Mouse (Mus musculus) midbrain, embryonic 16.5 days (tissue): Measurements from ENCODE around the gene Hoxa13. TPM values are rescaled to one million over a fixed set of nuclear protein-coding genes. Genes with fewer than 3 reads are reported as not detected.
A peak's percentile ranks its signal among the peaks of the same experiment; 100 is the strongest.

Experiments used
- ATAC-seq: fragments of 200-750 bp; cut with Nextera tagmentation; 2 replicates; pipeline ENCODE4 v1.8.0; 2017; ENCODE audit warnings: moderate TSS enrichment
- H3K27ac ChIP-seq: fragments of 300-500 bp; sonication (generic); 2 replicates; pipeline ENCODE4 v1.5.1; 2014; ENCODE audit warnings: mild to moderate bottlenecking, low read length, mixed read lengths
- H3K27me3 ChIP-seq: fragments of 300-500 bp; sonication (generic); 2 replicates; pipeline ENCODE4 v1.6.1; 2014; ENCODE audit warnings: low read depth, low read length, mixed read lengths; ENCODE audit not compliant: control insufficient read depth, insufficient read depth
- H3K36me3 ChIP-seq: fragments of 300-500 bp; sonication (generic); 2 replicates; pipeline ENCODE4 v1.6.1; 2014; ENCODE audit warnings: mild to moderate bottlenecking, low read length, moderate library complexity, mixed read lengths; ENCODE audit not compliant: control insufficient read depth, insufficient read depth
- H3K4me1 ChIP-seq: fragments of 300-500 bp; sonication (generic); 2 replicates; pipeline ENCODE4 v1.6.1; 2014; ENCODE audit warnings: mild to moderate bottlenecking, low read length, mixed read lengths; ENCODE audit not compliant: control insufficient read depth, insufficient read depth
- H3K4me2 ChIP-seq: fragments of 300-500 bp; sonication (generic); 2 replicates; pipeline ENCODE4 v1.6.1; 2014; ENCODE audit warnings: mild to moderate bottlenecking, low read length, mixed read lengths
- H3K4me3 ChIP-seq: fragments of 300-500 bp; sonication (generic); 2 replicates; pipeline ENCODE4 v1.5.1; 2014; ENCODE audit warnings: low read depth, mild to moderate bottlenecking, low read length, moderate library complexity, mixed read lengths
- H3K9ac ChIP-seq: fragments of 300-500 bp; sonication (generic); 2 replicates; pipeline ENCODE4 v1.6.1; 2014; ENCODE audit warnings: low read depth, low read length, mixed read lengths
- H3K9me3 ChIP-seq: fragments of 300-500 bp; sonication (generic); replicated peaks from 2 replicates; pipeline ENCODE4 v1.6.1; 2014; ENCODE audit warnings: mild to moderate bottlenecking, low read length, mixed read lengths; ENCODE audit not compliant: control insufficient read depth, poor library complexity, severe bottlenecking
- WGBS: fragments of 180-500 bp; shearing (Covaris S2); extraction: QIAGEN DNeasy Blood & Tissue Kit; methylation state at CpG from one replicate; pipeline ENCODE4 v1.1.7; 2014; 5-methylcytosine and 5-hydroxymethylcytosine counted together
- polyA plus RNA-seq: library from polyadenylated mRNA; unstranded; fragments of >200 nt; fragmentation: Nextera tagmentation; extraction: Ambion mirVana; gene quantifications from 2 replicates; pipeline ENCODE4 v1.2.1, GENCODE M21; 2015

Gene Hoxa13
- polyA plus RNA-seq, 1 experiment from 2014 or later: not detected

- Histone ChIP-seq H3K27me3 (peaks cover 91% of the 10 kb centered on the region), H3K36me3 (no peaks in the 10 kb centered on the region), H3K4me1 (peaks cover 3% of the 10 kb centered on the region; the same call in 1 of the 2 replicates), H3K9me3 (no peaks in the 10 kb centered on the region), H3K9ac (no peak overlapping the region), H3K4me2 (peak overlapping the region; percentile 67), H3K27ac (no peak overlapping the region), H3K4me3 (peak overlapping the region; percentile 42; the same call in 1 of the 2 replicates)
- ATAC-seq: peak; percentile 19; the same call in 1 of the 2 replicates
- 6% methylated on average over 21 of the region's 21 CpGs for WGBS
Measured at GRCm38 (mm10) chr6:52221993-52222685, 38.5 kb downstream of the Hoxa13 start.

DNA sequence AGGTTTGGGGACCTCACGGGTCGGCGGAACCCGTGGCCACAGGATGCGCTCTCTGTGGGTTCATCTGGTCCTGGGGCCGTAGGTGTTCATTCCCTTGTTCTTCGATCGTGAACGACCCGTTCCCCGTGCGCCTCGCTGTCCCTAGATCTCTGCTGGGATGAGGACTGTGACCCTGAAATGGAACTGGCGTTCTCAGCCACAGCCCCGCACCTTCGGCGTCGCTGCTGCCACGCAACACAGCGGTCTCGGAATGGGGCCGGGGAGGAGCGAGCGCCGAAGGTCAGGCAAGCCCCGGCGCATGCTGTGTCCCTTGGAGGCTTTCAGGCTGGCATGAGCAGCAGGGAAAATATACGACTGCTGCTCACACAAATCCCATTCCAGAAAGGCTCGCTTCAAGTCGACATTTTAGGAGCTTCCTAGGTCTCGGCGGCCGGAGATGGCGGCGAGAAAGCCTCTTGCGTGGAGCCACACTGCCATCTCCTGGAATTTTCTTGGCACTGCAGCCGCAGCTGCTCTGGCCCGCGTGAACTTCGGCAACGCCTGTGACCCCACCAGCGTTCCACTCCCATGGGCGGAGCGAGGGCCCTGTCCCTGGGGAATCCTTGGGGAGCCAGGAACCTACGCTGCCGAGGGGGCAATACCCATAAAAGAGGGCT lies 39.2 kb downstream of the Hoxa13 start, which contains the start of gene Hoxa7:
TSS of gene Hoxa7 (minus strand) at position 518 of the 656 bp plus-strand sequence.
- ATAC-seq: peak; percentile 70
- Histone ChIP-seq H3K4me2 (peak within 1 kb of the TSS; percentile 67), H3K27ac (no peak within 1 kb of the TSS), H3K4me1 (peaks cover 3% of the 10 kb centered on the region; the same call in 1 of the 2 replicates), H3K9ac (peak within 1 kb of the TSS; percentile 57), H3K4me3 (peak within 1 kb of the TSS; percentile 42), H3K9me3 (no peaks in the 10 kb centered on the region), H3K36me3 (no peaks in the 10 kb centered on the region), H3K27me3 (peaks cover 88% of the 10 kb centered on the region)
- under 1% methylated on average over 46 of the region's 46 CpGs for WGBS

- Histone ChIP-seq H3K36me3 (no peaks in the 10 kb centered on the region), H3K9me3 (no peaks in the 10 kb centered on the region), H3K4me3 (peak overlapping the region; percentile 42), H3K27ac (no peak overlapping the region), H3K9ac (no peak overlapping the region), H3K4me2 (peak overlapping the region; percentile 67), H3K27me3 (peaks cover 88% of the 10 kb centered on the region), H3K4me1 (peaks cover 3% of the 10 kb centered on the region; the same call in 1 of the 2 replicates)
- 7% methylated on average over 12 of the region's 12 CpGs for WGBS
- no peak for ATAC-seq
Measured at GRCm38 (mm10) chr6:52220865-52221310, 39.8 kb downstream of the Hoxa13 start.

DNA sequence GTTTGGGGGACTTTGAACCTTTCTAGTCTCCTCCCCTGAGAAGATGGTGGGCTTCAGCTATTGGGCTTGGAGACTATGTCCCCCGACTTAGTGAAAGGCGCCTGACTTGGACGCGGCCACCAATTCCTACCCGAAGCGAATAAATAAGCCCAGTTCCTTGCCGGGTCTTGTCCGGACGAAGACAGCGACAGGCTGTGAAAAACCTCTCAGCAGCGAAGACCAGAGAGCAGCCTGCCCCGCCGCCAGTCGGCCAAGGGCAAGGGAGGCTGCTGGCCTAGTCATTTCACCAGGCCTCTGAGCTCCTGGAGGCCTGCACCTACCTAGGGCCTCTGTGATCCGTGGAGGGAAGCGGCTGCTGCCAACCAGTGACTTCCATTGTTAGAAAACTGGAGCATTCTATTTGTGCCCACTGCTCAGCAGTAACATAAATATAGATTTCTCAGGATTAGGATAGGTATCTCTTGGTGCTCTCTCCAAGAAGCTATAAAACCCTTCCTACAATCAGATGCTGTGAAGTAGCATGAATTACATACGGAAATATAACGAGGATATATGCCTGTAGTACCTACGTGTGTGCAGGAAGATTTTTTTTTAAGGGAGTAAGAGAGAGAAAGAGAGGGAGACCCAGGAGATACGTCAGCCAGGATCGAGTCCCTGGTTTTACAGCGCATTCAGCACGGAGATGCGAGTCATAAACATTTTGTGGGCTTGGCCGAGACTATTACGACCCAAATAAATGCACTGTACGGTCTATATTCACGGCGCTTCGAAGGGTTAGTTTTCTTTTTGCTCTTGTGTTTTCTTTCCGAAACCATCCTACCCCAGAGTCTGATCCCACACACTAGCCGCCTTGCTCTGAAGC lies 40.4 kb downstream of the Hoxa13 start:
- H3K9ac ChIP-seq: no peak overlapping the region
- 10% methylated on average over 32 of the region's 32 CpGs for WGBS

DNA sequence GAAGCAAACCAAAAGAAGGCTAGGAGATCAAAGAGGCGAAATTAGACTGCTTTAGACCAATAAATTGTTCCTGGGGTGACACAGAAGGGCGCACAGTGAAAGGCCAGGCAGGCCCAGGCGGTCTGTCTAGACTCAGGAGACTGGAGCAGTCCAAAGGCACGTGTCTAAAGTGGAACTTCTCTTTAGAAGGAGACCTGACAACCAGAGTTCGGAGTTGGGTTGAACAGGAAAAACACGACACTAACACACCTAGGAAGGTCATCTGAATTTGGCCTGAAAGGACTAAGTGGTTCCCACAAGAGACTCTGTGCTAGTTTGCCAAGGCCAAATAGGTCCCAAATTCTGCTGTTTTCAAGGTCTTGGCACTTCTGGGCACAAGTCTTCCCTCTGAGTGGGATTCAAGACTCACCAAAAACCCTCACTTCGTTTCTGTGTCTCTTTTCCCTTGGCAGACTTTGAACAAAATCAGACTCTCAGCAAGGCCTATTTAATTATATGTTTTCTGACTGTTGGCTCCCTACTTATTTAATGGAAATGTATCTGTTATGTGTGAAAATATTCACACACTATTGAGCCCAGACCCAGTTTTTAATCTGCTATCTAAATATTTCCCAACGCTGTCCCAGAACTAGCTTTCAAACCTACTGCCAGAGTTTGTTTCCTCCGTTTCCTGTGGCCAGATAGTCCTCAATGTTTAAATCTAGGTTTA lies 41.3 kb downstream of the Hoxa13 start:
- Histone ChIP-seq H3K9me3 (no peaks in the 10 kb centered on the region), H3K4me1 (peaks cover 3% of the 10 kb centered on the region; the same call in 1 of the 2 replicates), H3K27me3 (peaks cover 88% of the 10 kb centered on the region), H3K36me3 (no peaks in the 10 kb centered on the region), H3K27ac (no peak overlapping the region), H3K4me3 (no peak overlapping the region), H3K9ac (no peak overlapping the region), H3K4me2 (no peak overlapping the region)
- no peak for ATAC-seq
- WGBS: 16% methylated on average over 9 of the region's 9 CpGs

More for the DNA sequence above, 40.4 kb downstream of the Hoxa13 start:
- Histone ChIP-seq H3K9me3 (no peaks in the 10 kb centered on the region), H3K4me2 (no peak overlapping the region), H3K4me1 (peaks cover 3% of the 10 kb centered on the region; the same call in 1 of the 2 replicates), H3K27ac (no peak overlapping the region), H3K27me3 (peaks cover 88% of the 10 kb centered on the region), H3K4me3 (no peak overlapping the region), H3K36me3 (no peaks in the 10 kb centered on the region)
- no peak for ATAC-seq

GRCm38 (mm10) chr6:52218643-52219215 lies 42.0 kb downstream of the Hoxa13 start:
- H3K9me3 ChIP-seq: no peaks in the 10 kb centered on the region
- no peak overlapping the region for H3K9ac ChIP-seq
- WGBS: 6% methylated on average over 14 of the region's 14 CpGs

DNA sequence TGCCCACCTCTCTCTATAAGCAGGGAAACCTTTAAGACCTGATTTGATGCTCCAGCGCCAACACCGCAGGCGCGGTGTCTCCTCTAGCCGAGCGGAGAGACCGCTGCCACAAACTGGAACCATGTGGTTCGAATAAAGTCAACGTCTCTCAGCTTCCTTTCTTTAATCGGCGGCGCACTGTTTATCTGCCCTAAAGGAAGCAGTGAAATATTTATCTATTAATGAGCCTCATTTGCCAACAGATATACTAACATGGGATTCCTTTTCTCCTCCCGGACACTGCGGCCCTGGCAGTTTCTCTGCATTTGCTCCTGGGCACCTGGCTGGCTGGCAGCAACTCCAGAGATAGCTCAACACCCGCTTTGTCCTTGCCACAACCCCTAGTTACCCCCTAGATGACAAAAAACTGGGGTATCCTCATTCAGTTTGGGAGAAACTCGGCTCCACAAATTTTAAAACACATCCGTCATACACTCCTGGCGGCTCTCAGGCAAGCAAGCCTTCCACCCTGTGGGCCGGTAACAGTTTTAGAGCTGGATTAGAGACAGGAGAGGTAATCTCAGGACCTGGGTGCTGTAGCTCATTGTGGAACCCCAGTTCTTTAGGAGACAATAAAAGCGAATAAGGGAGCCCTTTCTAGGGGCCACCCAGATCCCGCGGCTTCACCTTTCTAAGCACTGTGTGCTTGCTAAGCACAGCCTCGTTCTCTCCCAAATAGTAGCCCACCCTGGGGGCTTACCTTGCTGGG lies 42.6 kb downstream of the Hoxa13 start:
- Histone ChIP-seq H3K27ac (no peak overlapping the region), H3K4me1 (peaks cover 3% of the 10 kb centered on the region; the same call in 1 of the 2 replicates), H3K9ac (no peak overlapping the region), H3K36me3 (no peaks in the 10 kb centered on the region), H3K9me3 (no peaks in the 10 kb centered on the region), H3K27me3 (peaks cover 87% of the 10 kb centered on the region), H3K4me3 (no peak overlapping the region), H3K4me2 (no peak overlapping the region)
- WGBS: 4% methylated on average over 23 of the region's 23 CpGs
- ATAC-seq: no peak

More at GRCm38 (mm10) chr6:52218643-52219215, 42.0 kb downstream of the Hoxa13 start:
- H3K27ac ChIP-seq: no peak overlapping the region
- no peak overlapping the region for H3K4me3 ChIP-seq
- H3K4me1 ChIP-seq: peaks cover 3% of the 10 kb centered on the region; the same call in 1 of the 2 replicates
- peaks cover 86% of the 10 kb centered on the region for H3K27me3 ChIP-seq
- ATAC-seq: no peak
- H3K36me3 ChIP-seq: no peaks in the 10 kb centered on the region
- no peak overlapping the region for H3K4me2 ChIP-seq
